Mouse (Mus musculus) retina, embryonic 14.5 days (tissue): ENCODE results near the gene Scd3.
"Not testable (repeated sequence)": the region's sequence is repeated elsewhere in the genome, so short reads cannot be mapped to it uniquely, and the experiment has no call there.

ENCODE experiments used
- DNase-seq: peaks from one replicate; pipeline ENCODE4 v3.0.0-alpha.2; 2015; ENCODE audit warnings: low spot score

Scd3 gene

GRCm38 (mm10) chr19:44237471-44238006 is 34.5 kb downstream of the Scd3 start:
- peak; percentile 37 for DNase-seq

- DNase-seq = no peak
These were observed 35.8 kb downstream of the Scd3 start for GRCm38 (mm10) chr19:44238906-44239305.

- DNase-seq = peak; percentile 94
These were observed 42.7 kb downstream of the Scd3 start for GRCm38 (mm10) chr19:44245761-44246171.

- DNase-seq = no peak
These were observed 43.4 kb downstream of the Scd3 start for GRCm38 (mm10) chr19:44246341-44246911.

GRCm38 (mm10) chr19:44247281-44248080 is 44.4 kb downstream of the Scd3 start:
- peak; percentile 37 for DNase-seq

- DNase-seq = peak; percentile 99
These were observed 45.2 kb downstream of the Scd3 start for GRCm38 (mm10) chr19:44248081-44248853.

GRCm38 (mm10) chr19:44248854-44249351 is 45.8 kb downstream of the Scd3 start:
- no peak for DNase-seq

- DNase-seq = not testable (repeated sequence)
These were observed 48.1 kb downstream of the Scd3 start for GRCm38 (mm10) chr19:44251138-44251537.

- no peak for DNase-seq
These were observed 49.0 kb downstream of the Scd3 start for GRCm38 (mm10) chr19:44251936-44252558.

- DNase-seq = not testable (repeated sequence)
These were observed 51.0 kb downstream of the Scd3 start for GRCm38 (mm10) chr19:44254106-44254505.

GRCm38 (mm10) chr19:44257377-44257966 is 54.4 kb downstream of the Scd3 start:
- no peak for DNase-seq

- no peak for DNase-seq
These were observed 56.4 kb downstream of the Scd3 start for GRCm38 (mm10) chr19:44259484-44259883.

- no peak for DNase-seq
These were observed 57.4 kb downstream of the Scd3 start for GRCm38 (mm10) chr19:44260487-44260886.

GRCm38 (mm10) chr19:44261774-44262173 is 58.7 kb downstream of the Scd3 start:
- DNase-seq = no peak

- no peak for DNase-seq
These were observed 60.5 kb downstream of the Scd3 start for GRCm38 (mm10) chr19:44263581-44263980.

- no peak for DNase-seq
These were observed 61.2 kb downstream of the Scd3 start for GRCm38 (mm10) chr19:44264226-44264625.

GRCm38 (mm10) chr19:44265300-44265699 is 62.2 kb downstream of the Scd3 start:
- no peak for DNase-seq

- peak; percentile 49 for DNase-seq
These were observed 62.9 kb downstream of the Scd3 start for GRCm38 (mm10) chr19:44265911-44266337.

GRCm38 (mm10) chr19:44266458-44266823 is 63.4 kb downstream of the Scd3 start:
- DNase-seq = no peak

- peak; percentile 92 for DNase-seq
These were observed 63.9 kb downstream of the Scd3 start for GRCm38 (mm10) chr19:44266824-44267498.

- no peak for DNase-seq
These were observed 64.5 kb downstream of the Scd3 start for GRCm38 (mm10) chr19:44267499-44268002.
